Mouse (Mus musculus) layer of hippocampus, adult 2 months (tissue): Measurements from ENCODE around the gene Pla2g4a. TPM values are rescaled to one million over a fixed set of nuclear protein-coding genes. Genes with fewer than 3 reads are reported as not detected.

Experiments
- DNase-seq, 2 experiments: peaks; one replicate each; pipeline ENCODE4 v3.0.0; 2022; ENCODE audit warnings: low spot score in 2 of 2
- H3K27ac ChIP-seq: fragments of 200-600 bp; 2 replicates; pipeline ENCODE4 v1.8.1; 2022
- H3K4me3 ChIP-seq: fragments of 200-600 bp; 2 replicates; pipeline ENCODE4 v1.8.1; 2022; ENCODE audit warnings: mild to moderate bottlenecking
- CTCF ChIP-seq: fragments of 200-600 bp; conservative IDR thresholded peaks from 2 replicates; pipeline ENCODE4 v1.8.1; 2022; ENCODE audit warnings: antibody characterized with exemption, mild to moderate bottlenecking, moderate library complexity
- total RNA-seq, 2 experiments: library from RNA; stranded (reverse); gene quantifications; 2 replicates each; pipeline ENCODE4 v1.2.3; 2021

Gene Pla2g4a
- total RNA-seq, 2 experiments from 2014 or later, result 1.5 to 1.6 TPM

DNA sequence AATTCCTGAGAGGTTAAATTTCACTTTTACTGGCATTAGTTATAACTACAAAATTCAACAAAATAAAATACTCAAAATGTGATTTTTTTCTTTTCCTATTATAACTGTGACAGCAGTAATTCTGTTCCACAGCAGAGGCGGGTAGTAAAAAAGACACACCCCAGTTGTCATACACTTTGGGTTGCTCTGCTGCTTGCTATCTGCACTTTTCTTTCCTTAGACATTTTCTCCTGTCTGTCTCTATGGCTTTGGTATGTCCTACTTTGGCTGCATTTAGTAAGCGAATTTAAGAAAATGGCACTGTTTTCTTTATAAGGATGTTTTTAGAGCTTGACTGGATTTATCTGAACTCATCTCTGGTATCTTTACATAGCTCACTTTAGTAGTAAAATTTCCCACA is 98.9 kb downstream of the Pla2g4a start:
- TF ChIP-seq CTCF, result no peak
- Histone ChIP-seq H3K27ac (peak overlapping the region; percentile 95), H3K4me3 (peak overlapping the region; percentile 6; the same call in 1 of the 2 replicates)
- DNase-seq, result no peak

DNA sequence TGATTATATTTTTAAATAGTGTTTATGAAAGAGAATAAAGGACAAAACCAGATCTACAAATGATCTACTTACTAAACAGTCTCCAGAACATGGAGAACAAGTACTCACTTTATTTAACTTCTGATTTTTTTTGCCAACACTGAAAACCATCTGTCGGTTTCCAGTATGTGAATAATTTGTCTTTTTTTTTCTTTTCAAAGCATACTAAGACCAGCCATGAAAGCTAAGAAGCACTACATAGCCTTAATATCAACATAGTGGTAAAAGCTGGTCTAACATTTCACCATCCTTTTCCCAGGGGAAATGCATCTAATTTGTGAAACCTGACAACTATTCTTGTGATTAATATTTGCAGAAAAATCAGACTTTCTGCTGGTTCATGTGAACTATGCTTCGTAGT is 99.5 kb downstream of the Pla2g4a start:
- Histone ChIP-seq H3K4me3 (no peak overlapping the region), H3K27ac (peak overlapping the region; percentile 95)
- TF ChIP-seq CTCF, result no peak
- DNase-seq, result no peak

DNA sequence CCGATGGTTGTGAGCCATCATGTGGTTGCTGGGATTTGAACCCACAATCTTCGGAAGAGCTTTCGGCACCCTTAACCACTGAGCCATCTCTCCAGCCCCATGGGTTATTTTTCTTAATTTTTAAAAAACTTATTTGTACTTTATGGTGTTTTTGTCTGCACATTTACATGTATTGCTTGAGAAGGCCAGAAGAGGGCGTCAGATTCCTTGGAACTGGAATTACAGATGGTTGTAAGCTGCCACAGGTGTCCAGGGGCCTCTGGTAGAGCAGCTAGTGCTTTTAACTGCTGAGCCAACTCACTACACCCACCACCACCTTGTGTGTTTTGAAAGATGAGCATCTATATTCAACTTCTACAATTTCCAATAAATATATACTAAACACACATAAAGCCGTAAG is 102.4 kb downstream of the Pla2g4a start:
- Histone ChIP-seq H3K27ac (peak overlapping the region; percentile 58; the same call in 1 of the 2 replicates), H3K4me3 (no peak overlapping the region)
- no peak for DNase-seq
- peak; percentile 67 for TF ChIP-seq CTCF

DNA sequence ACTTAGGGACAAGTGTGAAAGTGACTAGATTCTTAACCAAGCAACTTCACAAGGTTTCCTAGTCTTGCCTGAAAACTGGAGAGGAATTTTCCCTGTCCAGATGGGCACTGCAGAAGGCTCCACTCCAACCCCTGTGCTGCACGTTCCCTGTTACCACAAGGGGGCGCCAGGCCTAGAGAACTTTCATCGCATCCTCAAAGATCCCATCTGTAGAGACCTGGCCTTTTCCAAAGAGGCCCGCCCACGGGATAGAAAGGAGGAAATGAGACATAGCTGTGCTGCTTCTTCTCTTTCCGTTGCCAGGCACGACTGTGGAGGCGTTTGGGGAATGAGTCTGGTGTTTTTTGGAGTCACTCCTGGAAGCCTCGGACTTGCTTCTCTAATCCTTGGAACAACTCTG is 104.4 kb downstream of the Pla2g4a start:
- Histone ChIP-seq H3K4me3 (no peak overlapping the region), H3K27ac (peak overlapping the region; percentile 54; the same call in 1 of the 2 replicates)
- DNase-seq, result peak; percentile 74 to 85
- TF ChIP-seq CTCF, result peak; percentile 86

DNA sequence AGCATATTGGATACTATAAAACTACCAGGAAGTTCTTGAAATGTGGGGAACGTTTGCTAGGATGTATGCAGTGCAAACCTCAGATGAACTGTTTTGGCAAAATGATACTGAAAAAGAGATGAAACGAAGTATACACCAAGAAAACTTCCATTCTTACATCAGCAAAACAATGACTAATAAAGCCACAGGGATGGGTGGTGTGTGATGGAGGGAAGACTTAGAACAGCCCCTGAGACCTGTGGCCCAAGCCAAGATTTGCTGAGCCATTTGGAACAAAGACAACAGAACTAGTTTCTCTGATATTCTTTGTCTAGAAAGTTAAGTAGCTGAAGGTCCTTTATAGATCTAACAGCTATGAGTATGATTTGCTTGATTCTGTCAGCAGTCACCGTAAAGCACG is 105.5 kb downstream of the Pla2g4a start:
- Histone ChIP-seq H3K27ac (no peak overlapping the region), H3K4me3 (no peak overlapping the region)
- TF ChIP-seq CTCF, result no peak
- DNase-seq, result no peak

DNA sequence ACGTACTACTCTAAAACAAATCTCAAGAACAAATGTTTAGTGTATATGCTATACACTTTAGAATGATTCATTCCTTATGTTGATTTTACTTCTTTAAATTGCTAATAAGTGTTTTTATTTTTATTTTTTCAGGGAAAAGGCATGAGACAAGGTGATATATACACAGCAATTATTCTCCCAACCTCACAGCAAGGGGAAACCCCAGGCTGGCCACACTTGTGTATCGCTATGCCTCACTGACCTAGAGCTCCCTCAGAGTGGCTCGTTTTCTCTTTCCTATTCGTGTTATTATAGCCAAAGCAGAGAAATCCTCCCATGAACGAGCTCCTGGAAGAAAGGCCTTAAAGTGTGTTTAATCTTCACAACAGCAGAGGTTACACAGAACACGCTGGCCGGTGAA is 106.2 kb downstream of the Pla2g4a start:
- Histone ChIP-seq H3K4me3 (no peak overlapping the region), H3K27ac (no peak overlapping the region)
- DNase-seq, result no peak
- TF ChIP-seq CTCF, result no peak

DNA sequence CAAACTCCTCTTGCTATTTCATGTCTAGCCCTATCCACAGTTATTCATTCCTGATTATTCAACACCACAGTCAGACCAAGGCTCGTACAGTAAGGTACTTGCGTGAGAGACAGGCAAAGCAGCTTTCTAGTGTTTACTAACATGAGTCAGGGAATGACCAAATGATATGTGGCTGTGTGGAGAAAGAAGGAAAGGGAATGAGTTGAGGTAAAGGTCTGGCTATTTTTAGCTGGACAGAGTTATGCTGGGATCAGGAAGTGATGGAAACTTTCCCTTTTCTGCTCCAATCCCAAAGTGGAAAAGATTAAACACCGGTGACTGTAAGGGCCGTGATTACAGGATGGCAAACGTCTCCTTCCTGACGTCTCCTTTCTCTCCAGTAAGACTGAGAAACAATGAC is 114.4 kb downstream of the Pla2g4a start:
- no peak for DNase-seq
- TF ChIP-seq CTCF, result no peak
- no peak overlapping the region for H3K4me3 ChIP-seq
- no peak overlapping the region for H3K27ac ChIP-seq

DNA sequence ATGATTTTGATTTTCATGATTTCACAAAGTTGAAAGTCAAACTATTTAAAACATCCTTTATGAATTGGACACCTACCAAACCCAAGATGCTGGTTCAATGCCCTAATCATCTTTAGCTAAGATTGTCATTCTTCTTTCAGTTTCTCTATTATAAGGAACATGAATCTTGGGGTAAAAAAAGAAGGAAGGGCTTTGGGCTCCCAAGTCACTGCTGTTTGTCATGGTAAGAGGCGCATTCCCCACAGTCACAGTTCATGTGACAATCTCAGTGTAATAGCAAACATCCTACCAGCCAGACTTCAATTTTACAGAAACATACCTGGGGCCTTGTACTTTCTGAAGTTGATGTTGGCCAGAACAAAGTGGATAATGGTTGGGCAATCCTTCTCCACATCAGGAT is 119.2 kb downstream of the Pla2g4a start:
- H3K27ac ChIP-seq, result no peak overlapping the region
- no peak for DNase-seq
- no peak for TF ChIP-seq CTCF
- no peak overlapping the region for H3K4me3 ChIP-seq

DNA sequence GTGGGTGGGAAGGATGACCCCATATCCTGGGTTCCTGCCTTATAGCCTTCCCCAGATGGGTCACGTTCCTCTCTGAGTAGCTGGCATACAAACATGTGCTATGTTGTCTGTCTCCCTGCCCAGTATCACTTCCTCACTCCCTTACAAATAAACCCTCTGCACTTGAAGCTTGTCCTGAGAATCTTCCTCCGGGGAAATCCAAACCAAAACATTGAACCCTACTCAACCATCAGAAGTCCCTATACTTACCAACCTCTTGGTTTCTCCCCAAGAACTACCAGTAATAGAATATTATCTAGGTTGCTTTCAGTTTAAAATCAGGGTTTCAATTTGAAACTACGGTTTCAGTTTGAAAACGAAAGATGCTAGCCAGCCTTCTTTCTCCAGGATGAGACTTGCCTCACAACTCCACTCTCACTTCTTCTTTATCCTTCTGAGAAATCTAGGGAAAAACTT is 120.1 kb downstream of the Pla2g4a start:
- Histone ChIP-seq H3K4me3 (no peak overlapping the region), H3K27ac (no peak overlapping the region)
- no peak for DNase-seq
- no peak for TF ChIP-seq CTCF

DNA sequence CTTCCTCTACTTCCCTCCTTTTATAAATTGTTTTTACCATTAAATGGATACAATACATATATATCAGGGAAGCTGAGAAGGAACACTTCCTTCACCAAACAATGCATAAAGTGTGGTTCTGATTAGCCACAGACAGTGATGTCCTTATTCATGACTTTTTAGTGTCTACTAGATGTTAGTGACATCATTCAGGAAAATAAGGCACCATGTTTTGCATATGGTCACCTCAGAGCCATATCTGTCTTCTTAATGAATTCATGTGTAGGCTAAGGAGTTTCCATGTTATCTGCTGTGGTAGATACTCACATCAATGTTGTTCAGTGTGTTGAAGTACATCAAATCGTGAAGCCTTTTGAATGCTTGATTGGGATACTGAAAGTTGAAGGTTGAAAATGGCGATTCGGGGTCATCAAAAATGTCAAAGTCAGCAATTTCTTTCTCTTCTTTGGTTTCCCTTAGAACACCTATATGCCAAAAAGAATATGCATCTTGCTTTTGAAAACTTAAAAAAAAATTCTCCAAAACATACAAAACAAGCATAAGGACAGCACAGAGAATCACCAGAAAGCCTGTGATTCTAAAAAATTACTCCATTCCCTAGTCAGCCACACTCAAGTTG is 120.7 kb downstream of the Pla2g4a start:
- no peak for TF ChIP-seq CTCF
- Histone ChIP-seq H3K4me3 (no peak overlapping the region), H3K27ac (no peak overlapping the region)
- DNase-seq, result no peak

DNA sequence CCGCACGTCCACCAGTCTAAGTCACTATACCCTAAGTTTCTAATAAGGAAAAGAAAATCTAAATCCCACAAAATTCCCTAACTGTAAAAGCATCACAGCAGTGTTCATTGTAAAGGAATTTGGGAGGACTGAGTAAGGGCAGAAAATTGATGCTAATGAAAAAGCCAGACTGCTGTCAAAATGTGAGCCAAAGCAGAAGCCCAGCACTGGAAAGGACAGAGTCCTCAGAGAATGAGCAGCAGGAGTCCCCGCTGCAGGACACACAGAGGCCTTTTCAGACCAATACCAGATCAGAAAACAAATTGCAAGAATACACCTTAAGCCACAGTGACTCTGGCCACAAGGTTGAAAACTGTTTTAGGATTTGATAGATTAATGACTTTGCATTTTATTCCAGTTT is 124.6 kb downstream of the Pla2g4a start:
- Histone ChIP-seq H3K4me3 (no peak overlapping the region), H3K27ac (no peak overlapping the region)
- no peak for DNase-seq
- TF ChIP-seq CTCF, result no peak

DNA sequence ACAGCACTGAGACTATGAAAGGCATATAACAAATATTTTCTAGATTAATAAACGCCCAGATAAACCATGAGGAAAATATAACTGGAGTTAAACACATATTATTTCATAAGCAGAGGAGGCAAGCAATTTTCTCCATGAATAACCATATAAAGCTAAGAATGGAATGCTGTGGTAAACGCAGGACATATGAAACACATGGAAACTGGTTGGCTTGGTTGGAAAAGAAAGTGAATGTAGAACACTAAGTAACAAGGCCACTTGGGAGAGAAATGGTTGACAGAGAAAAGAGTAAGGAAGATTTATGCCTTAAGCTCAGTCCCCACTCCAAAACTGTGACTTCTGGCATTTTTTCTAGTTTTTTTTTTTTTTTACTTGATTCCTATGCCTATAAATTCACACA is 127.2 kb downstream of the Pla2g4a start:
- no peak overlapping the region for H3K27ac ChIP-seq
- TF ChIP-seq CTCF, result no peak
- DNase-seq, result no peak
- H3K4me3 ChIP-seq, result no peak overlapping the region

DNA sequence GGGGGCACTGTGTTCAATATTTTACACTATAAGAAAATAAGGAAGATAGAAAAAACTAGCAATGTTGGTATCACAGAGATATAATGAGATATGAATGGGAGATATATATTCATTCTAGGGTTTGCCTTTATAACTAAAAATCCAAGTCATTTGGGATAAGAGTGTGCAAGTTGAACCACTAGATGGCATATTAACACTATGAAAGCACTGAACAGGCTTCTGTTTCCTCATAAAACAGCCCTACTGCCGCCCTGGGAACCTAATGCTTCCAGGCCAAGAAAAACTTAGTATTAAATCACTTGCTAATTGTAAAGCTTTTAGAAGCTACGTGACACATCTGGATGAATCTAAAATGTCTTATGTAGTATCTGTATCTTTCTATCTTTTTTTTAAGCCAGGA is 128.1 kb downstream of the Pla2g4a start:
- peak; percentile 48 to 60 for DNase-seq
- Histone ChIP-seq H3K4me3 (no peak overlapping the region), H3K27ac (no peak overlapping the region)
- peak; percentile 90 for TF ChIP-seq CTCF

DNA sequence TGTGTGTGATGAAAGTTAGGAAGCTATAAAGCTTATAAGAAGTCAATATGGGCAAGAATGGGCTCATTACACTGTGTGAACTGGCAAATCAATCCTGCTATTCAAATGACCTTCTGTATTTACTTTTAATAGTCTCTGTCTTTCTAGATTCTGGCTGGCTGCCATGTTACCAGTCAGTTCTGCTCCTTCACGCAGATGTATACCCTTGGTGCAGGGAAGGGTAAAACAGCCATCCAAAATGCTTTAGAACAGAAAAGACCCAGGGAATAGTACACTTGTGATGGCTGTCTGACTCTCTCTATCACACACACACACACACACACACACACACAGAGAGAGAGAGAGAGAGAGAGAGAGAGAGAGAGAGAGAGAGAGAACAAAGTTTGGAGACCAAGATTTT is 128.6 kb downstream of the Pla2g4a start:
- Histone ChIP-seq H3K27ac (no peak overlapping the region), H3K4me3 (no peak overlapping the region)
- no peak for DNase-seq
- no peak for TF ChIP-seq CTCF
